Mouse (Mus musculus): ENCODE results near the gene Cyp24a1.
"Not testable (repeated sequence)": the region's sequence is repeated elsewhere in the genome, so short reads cannot be mapped to it uniquely, and the experiment has no call there.

The Cyp24a1 gene

DNA sequence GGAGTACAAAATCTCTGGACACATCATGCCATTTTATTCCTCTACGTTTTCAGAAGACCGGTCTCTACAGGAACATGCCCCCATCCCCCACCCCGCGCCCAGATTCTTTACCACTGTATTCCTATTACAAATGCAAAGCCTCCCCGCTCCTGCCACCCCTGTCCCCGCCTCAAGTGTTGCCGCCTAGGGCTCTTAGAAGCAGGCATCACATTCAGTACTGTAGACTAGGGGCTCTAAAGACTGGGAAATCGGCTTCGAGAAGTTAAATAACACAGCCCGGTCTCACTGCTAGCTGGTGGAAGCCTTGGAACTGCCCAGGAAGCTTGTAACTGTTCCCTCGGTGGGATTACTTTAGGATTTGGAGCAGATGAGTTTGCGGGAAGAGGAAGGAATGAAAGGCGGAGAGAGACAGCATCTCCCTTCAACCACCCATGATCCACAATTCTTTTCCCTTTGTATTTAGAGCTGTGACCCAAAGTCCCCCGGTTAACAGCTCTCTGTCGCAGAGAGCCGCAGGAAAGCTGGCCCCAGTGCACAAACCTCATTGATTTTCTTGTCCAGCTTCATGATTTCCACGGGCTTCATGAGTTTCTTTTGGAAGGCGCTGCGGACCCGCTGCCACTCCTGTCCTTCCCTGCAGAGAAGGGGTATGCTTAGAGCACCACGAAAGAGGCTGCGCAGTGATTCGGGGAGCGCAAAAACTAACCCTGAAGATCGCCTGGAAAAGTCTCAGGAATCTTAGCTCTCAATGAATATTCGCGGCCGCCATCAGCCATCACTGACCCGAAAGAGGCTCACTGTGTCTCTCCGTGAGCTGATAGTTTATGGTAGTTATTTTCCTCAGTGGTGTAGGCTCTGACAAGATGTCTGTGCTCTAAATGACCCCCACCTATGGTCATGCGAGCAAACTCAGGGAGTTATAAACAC lies 1.9 kb downstream of the Cyp24a1 start:
- DNase-seq (ENCODE audit: low spot score) = no peak

DNA sequence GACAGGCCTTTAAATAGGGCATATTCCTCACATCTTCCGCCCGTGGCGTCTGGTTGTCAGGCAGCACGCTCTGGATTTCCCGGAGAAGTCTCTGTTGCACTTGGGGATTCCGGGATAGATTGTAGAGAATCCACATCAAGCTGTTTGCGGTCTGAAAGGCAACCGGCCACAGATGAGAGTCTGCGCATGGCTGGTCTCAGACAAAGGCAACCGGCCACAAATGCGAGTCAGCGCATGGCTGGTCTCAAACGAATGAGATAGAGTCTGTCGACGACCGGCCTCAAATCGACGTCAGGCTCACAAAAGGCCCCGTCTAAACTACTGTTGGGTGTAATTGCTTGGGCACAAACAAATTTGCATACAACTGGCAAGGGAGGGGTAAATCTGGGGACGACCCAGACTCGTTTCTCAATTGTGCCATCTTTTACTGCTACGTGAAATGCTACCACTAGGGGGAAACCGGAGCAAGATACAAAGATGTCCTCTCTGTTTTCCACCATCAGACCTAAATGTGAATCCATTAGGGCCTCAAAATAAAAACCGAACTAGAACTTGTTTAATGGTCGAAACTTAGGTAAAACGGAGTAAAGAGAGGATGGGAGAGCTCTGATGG lies 8.9 kb downstream of the Cyp24a1 start:
- DNase-seq (ENCODE audit: low spot score) = no peak

DNA sequence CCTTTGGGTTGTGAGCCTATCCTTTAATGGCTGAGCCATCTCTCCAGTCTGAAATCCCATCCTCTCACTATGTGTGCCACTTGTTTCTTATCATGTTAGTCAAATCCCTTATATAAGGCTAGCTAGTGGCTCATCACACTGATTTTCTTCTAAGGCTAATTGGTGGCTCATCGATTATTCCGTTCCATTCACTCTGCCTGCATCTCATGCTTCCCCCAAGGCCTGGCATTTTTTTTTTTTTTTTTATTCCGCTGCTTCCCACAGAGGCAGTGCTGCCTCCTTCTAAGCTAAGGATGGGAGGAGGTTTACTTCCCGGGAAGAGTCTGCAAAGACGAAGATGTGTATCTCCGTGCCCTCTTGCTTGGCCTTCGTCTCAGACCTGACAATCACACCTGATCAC lies 9.7 kb downstream of the Cyp24a1 start:
- no peak for DNase-seq (ENCODE audit: low spot score)

DNA sequence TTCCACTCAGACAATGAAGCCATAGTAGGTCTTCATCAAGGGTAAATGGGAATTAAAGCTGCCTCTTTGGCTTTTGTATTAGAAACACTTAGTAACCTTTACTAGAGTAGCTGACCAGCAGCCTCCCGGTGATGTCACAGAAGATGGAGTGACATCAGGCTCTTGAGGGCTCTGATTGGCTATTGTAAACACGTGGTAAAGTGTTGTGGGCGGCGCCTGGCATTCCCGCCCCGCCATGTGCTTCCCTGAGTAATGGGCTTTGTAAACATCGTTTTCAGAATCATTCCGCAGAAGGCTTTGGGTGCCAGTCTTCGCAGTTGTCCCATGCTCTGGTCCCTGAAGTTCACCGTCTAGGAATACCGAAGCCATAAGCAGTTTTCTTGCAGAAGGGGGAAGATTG lies 13.0 kb downstream of the Cyp24a1 start:
- no peak for DNase-seq (ENCODE audit: low spot score)

DNA sequence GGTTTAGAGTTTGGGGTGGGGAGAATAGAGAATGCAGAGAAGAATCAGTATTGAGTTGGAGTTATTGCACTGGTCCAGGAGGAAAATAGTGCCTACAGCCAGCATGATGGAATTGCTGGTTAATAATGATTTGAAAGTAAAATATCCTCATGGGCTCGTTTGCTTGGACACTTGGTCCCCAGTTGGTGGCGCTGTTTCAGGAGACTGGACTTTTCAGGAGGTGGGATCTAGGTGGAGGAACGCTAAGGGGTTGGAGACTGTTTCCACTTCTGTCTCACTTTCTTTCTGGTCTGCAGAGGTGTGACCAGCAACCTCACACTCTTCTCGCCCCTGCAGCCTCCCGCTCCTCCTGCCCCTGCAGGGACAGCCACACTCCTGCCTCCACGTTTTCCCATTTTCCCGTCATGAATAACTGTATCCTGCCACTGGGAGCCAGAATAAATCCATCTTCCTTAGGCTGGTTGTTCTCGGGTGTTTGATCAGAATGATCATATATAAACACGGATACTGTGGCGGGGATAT lies 14.9 kb downstream of the Cyp24a1 start:
- DNase-seq (ENCODE audit: low spot score) = no peak

DNA sequence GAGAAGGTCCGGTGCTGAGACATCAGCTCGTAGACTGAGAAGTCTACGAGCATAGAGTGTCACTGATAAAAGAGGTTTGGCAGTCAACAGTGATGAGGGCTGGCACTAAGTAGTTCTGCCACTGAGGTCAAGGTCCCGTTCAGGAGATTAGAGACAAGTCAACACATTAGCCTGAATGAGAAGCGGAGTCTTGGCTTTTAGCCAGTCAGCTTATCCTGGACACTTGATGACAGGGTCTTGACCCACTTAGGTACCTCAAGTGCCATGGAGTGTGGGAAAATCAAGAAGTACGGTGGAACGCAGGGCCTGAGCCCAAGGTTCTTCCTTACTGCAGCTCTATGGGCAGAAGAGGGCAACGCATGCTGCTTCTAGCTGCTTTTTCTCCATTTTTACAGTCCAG lies 20.3 kb downstream of the Cyp24a1 start:
- DNase-seq (ENCODE audit: low spot score) = no peak

DNA sequence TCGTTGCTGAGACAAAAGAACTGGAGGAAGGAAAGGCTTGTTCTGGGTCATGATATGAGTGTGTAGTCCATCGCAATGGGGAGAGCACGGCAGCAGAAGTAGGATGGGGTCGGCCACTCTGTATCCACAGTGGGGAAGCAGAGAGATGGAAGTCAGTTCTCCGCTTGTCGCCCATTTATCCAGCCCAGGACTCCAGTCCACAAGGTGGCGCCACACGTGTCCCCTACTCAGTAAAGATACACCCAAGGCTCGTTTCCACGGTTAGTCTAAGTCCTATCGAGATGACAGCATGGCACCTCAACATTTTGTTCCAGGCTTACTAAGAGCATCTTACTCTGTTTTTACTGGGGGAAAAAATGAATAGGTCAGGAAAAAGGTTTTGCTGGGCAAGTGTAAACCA lies 20.7 kb downstream of the Cyp24a1 start:
- no peak for DNase-seq (ENCODE audit: low spot score)

DNA sequence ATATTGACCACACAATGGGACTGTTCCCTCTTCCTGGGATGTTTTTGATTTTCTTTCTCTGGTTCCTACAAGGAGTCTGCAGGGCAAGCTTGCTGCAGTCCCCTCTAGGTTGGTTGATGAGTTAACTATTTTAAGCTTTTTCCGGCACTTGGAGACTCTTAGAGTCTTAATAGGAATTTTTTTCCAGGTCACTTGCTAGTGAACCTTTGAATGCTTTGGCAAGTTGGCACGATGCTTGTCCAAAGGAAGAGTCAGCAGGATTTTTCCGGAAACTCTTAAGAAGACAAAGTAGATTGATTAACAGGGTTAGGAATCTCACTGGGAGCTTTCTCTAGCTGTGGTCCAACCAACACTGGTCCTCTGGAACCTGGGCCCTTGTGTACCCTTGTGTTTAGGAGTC lies 21.8 kb downstream of the Cyp24a1 start:
- DNase-seq (ENCODE audit: low spot score) = no peak

DNA sequence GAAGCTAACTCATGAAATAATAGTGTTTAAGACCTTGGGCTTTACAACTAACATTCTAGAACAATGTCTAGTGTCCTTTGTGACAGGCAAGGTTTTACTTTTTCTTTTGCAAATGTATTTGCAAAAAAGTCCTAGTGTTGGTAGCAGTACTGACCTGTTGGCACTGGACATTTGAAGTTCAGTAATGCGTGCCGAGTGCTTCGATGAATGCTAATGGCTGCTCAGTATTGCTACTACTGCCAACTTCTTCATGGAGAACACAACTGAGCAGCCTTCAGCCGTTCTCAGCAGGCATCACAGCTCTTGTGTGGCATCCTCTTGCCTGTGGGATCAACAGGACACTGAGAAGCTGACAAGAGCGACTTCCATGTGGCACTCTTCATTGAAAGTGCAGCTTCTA lies 22.8 kb downstream of the Cyp24a1 start:
- DNase-seq (ENCODE audit: low spot score) = no peak

DNA sequence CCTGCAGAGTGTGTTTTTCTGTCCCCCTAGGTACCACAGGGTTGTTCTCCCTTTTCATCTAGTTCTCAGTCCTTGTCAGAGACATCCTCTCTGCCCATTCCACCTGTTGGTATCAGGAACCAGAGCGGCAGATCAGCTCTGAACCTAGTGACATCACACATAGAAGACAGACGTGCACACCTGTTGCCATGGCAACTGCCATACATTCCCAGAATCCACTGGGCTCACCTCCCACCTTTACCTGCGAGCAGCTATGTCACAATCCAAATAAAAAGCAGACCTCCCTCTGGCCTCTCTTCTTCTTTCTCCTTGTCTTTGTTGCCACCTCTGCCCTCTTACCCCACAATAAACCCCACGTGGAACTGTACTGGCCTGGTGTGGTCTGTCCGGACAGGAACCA lies 26.4 kb downstream of the Cyp24a1 start:
- no peak for DNase-seq (ENCODE audit: low spot score)

DNA sequence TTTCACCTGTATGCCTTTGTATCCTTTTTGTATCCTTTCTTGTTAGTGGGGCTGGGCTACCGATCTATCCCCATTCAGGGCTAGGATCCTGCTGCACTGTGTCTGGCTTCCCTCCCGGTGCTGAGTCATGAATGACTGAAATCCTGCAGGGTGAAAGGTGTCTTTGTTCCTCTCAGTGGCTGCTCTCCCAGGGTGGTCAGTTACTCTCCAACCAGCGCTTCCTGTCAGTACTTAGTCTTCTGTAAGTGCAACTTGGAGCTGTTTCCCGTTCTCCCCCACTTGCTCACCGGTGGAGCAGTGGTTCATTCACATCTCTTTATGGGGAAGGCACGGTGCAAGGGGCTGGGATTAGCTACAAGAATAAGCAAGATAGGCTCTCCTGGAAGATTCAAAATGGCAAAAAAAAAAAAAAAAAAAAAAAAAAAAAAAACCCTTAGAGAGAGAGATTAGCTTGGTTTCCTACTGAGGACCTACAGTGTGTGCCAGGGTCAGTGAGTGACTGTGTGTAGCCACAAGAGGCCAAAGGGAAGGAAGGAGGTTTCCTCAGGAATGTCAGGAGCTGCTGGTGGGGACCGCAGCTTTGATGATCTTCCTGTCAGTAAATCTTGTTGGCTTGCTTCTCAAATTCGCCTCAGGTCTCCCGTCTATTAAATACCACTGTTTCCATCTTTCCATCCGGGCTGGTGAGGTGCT lies 27.2 kb downstream of the Cyp24a1 start:
- no peak for DNase-seq (ENCODE audit: low spot score)

DNA sequence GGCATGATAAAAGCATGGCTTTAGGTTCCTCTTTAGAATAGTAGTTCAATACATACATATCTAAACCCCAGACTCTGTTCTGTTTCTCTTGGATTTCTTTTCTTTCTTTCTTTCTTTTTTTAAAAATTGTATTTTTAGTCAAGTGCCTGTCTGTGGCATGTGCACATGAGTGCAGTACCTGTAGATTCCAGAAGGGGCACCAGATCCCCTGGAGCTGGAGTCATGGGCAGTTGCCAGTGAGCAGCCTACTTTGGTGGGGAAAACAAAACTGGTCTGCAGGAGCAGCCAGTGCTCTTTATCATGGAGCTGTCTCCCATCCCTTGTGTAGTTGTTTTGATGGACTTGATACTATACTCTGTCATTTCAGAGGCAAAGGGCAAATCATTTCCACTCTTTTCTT lies 28.9 kb downstream of the Cyp24a1 start:
- no peak for DNase-seq (ENCODE audit: low spot score)

DNA sequence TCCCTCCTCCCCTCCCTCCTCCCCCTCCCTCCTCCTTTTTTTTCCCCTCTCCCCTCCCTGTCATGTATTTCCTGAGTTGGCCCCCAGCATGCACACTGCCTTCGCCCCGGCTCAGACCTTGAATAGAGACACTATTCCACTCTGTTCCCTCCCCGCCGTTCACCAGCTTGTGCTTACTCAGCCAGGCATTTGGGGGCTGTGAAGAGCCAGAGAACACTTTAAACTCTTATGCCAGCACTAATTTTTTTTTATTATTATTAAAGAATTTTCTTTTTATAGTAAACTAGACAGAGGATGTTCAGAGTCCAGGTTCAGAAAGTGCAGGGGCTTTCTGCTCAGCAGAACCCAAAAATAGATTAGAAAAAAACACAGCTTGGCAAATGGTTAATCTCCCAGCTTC lies 32.1 kb downstream of the Cyp24a1 start:
- DNase-seq (ENCODE audit: low spot score) = no peak

DNA sequence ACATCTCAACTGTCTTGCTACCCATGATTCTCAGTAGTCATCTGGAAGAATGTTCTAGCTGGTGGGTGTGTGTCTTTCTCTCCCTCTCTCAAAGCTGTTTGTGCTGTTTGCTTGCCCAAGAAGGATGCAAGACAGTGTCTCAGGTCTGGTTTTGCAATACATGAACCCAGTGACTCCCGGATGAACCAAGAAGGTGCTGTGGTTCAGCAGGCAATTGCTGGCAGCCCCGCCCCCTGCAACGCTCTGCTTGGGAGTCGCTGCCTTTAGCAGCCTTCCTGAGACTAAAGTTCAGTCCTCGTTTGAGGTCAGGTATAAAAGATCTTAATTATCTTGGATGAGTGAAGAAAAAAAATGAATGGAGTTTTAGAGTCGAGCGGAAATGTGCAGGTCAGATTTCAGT lies 35.3 kb downstream of the Cyp24a1 start:
- DNase-seq (ENCODE audit: low spot score) = no peak

DNA sequence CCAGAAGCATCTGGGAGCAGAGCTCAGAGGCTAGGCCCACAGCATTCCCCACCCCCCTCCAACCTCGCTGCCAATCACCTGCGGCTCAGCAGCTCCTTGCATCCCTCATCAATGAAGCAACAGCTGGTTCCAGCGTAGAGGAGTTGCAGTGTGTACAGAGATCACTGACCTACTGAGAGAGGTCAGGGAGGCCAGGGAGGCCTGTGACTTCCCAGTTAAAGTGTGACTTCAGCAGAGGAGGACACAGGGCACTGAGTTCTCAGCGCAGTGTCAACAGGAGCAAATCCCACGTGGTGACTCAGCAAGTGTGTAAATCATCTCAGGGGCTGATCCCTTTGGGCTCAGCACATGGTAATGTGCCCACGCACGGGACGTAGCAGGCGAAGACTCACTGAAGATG lies 37.1 kb downstream of the Cyp24a1 start:
- DNase-seq (ENCODE audit: low spot score) = no peak

DNA sequence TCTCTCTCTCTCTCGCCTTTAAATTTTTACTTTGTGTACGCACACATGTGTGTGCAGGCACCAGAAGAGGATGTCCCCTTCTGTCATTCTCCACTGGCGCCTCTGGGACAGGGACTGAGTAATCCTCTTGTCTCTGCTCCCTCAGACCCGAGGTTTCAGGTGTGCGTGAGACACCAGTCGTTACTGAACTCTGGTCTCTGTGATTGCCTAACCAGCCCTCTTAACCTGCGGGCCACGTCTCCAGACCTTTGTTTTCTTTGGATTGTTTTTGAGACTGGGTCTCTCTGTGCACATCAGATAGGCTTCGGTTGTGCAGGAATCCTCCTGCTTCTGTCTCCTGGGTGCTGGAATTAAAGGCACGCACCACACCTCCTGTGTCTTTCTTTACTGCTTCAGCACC lies 37.8 kb downstream of the Cyp24a1 start:
- no peak for DNase-seq (ENCODE audit: low spot score)

DNA sequence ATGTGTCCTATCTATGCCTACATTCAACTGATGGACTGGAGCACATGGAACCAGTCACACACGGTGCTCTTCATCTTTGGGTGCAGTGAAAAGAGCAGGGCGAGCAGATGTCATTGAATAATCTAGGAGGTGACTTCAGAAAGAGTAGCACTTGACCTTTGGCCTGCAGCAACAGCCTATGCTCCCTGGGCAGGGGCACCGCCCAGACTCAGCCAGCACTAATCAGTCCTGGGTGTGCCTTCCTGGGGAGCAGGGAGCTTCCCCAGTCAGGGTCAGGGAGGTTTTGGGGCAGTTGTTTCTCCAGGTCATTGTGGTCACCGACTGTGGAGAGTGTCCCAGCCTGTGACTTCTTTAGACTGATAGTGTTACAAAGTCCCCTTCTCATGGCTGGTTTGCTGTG lies 43.1 kb downstream of the Cyp24a1 start:
- not testable (repeated sequence) for DNase-seq (ENCODE audit: low spot score)

DNA sequence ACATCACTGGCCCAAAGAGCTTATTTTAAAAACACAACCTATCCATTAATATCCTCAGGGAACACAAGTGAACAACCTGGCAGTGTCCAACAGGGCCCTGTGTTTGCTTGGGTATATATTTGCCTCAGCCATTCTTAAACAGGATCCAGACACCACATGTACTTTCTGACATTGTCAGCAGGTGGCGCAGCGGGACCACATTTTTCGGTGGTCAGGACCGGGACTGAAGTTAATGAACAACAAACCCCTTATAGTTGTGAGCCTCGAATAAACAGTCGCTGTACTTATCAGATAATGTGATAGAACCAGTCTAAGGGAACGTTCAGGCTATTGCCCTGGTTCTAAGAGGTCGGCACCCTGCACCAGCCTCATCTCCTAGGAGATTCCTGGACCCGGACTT lies 46.0 kb downstream of the Cyp24a1 start:
- no peak for DNase-seq (ENCODE audit: low spot score)

DNA sequence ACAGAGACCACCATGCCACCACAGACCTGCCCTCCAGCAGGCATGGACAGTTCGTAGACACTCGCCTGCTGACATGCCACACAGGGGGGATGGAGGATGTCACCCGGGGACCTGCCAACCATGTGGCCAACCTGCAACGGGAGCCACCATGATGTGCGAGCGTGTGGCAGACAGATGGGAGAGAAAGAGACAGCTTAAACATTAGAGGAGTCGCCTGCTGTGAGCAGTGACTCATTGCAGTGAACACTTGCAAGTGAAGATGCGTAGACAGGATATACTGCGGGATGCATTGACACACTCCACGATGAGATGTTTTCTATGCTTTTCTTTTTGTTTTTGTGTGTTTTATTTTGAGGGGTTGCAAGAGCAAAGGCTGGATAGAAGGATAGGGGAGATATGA lies 49.3 kb downstream of the Cyp24a1 start:
- no peak for DNase-seq (ENCODE audit: low spot score)

DNA sequence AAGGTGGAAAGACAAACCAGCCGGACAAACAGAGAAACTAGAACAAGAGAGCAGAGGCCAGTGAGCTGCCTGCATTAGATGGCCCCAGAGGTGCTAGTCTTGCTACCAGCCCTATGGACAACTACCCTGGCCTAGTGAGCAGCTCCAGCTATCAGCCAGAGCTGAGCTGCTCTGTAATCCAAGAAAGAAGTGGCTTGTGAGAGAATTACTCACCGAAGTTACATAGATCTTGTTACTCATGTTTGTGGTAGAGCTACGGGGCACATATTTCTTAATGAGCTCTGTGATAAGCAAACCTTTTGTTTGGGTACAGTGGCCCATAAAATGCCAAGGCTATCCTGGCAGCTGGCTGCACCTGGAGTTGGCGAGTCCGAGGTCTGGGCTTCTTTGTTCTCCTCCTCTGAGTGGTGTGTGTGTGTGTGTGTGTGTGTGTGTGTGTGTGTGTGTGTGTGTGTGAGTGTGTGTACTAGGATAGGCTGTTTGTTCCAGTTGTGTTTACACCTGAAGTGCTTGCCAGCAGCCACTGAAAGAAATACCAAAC lies 50.0 kb downstream of the Cyp24a1 start:
- DNase-seq (ENCODE audit: low spot score) = no peak

DNA sequence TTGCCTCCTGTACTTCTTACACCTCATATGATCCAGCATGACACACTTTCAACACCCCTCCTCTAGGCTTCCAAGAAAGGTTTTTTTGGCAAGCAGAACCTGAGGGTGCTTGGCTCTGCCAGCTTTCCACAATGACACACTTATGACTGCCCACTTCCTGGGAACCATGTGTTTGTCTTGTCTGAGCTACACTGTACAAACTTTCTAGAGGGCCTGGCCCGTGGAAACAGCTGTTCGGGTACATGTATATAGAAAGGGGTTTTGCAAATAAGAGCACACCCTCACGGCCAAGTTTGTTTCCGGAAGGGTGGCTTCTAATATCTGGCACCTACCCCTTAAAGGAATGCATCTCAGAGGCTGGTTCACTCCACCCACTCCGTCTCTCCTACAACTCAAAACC lies 51.1 kb downstream of the Cyp24a1 start:
- no peak for DNase-seq (ENCODE audit: low spot score)

DNA sequence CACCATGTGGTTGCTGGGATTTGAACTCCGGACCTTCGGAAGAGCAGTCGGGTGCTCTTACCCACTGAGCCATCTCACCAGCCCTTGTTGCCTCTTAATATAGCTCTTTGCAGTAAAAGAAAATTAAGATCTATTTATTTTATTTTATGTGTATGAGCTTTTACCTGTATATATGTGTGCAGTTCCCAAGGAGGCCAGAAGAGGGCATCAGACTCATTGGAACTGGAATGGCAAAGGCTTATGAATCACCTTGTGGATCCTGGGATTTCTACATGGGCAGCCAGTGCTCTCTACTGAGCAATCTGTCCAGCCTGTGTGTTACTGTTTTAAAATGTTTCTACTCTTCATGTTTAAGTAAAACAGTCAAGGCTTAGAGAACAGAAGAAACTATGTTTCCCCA lies 54.4 kb downstream of the Cyp24a1 start:
- DNase-seq (ENCODE audit: low spot score) = no peak

DNA sequence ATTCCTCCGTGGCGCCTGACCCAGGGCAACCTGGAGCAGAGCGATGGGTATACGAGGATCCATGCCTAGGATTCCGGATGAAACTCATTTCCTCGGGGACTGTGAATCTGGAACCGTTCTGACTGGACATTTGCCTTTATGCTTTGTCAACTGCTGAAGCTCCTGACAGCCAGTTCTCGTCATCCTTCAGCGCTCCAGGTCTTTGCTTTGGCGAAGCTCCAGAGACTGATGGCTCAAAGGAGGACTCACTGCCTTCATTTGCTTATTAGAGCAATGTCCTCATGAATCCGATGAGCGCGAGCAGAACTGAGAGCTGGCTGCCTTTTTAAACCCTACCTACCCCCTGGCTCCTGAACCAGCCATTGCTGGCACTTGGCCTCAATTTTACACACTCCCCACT lies 58.2 kb downstream of the Cyp24a1 start:
- DNase-seq (ENCODE audit: low spot score) = no peak
